8 mouse cellular contexts compared by ENCODE assay signal in the genomic region with DNA sequence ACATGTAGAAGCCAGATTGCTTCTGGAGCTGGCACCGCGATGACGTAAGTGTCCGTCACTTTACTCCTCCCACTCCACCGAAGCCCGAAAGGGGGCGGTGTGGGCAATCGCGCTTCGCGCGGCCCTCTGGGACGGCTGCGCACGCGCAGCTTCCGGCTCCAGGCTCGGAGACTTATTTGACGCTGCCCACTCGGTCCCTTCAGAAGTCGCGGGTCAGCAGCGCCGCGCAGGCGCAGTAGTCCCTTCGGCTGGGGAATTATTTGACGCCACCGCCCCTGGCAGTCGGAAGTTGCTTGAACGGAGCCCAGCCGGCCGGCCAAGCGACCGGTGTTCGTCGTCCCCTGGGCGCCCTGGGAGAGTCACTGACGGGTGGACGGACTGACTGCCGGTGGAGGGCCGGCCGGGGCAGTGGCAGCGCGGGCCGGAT. TPM values are rescaled to one million over a fixed set of nuclear protein-coding genes. Genes with fewer than 3 reads are reported as not detected.
DNase-seq lines count a peak whose midpoint lies in the region; ATAC-seq and TF ChIP-seq lines count a peak whose summit lies in the region.

A gene (plus strand): TSS at position 254 of the 427 bp plus-strand sequence.

- H3K4me1 ChIP-seq in bone marrow macrophage, adult 2 months (ENCODE audit: control insufficient read depth, insufficient read depth, low read length): peaks cover 34% of the 10 kb centered on the region
- H3K4me1 ChIP-seq in embryonic fibroblast, embryonic 13.5 days (ENCODE audit: control insufficient read depth, insufficient read depth, low read length): 0 out of 2 replicates have a peak, but pooled peaks cover 4% of the 10 kb centered on the region
- H3K4me1 ChIP-seq in kidney, embryonic 14.5 days (ENCODE audit: control insufficient read depth, insufficient read depth, low read length): peaks cover 12% of the 10 kb centered on the region
- peaks cover 19% of the 10 kb centered on the region for H3K4me1 ChIP-seq in limb, embryonic 15.5 days

- peak within 1 kb of the TSS; percentile 71 for H3K4me3 ChIP-seq in bone marrow macrophage, adult 2 months (ENCODE audit: insufficient read depth, low read length)
- H3K4me3 ChIP-seq in embryonic fibroblast, embryonic 13.5 days (ENCODE audit: insufficient read depth, low read length): peak within 1 kb of the TSS; percentile 80
- peak within 1 kb of the TSS; percentile 92 for H3K4me3 ChIP-seq in kidney, embryonic 14.5 days (ENCODE audit: low read length)
- H3K4me3 ChIP-seq in limb, embryonic 15.5 days: peak within 1 kb of the TSS; percentile 87

- H3K4me2 ChIP-seq in kidney, embryonic 14.5 days (replicated peaks; ENCODE audit: low read depth, low read length): peak within 1 kb of the TSS; percentile 96
- H3K4me2 ChIP-seq in limb, embryonic 15.5 days: peak within 1 kb of the TSS; percentile 87

- H3K9me3 ChIP-seq in kidney, embryonic 14.5 days (ENCODE audit: control insufficient read depth, low read length): no peaks in the 10 kb centered on the region
- no peaks in the 10 kb centered on the region for H3K9me3 ChIP-seq in limb, embryonic 15.5 days

- no peaks in the 10 kb centered on the region for H3K27me3 ChIP-seq in kidney, embryonic 14.5 days (ENCODE audit: control insufficient read depth, insufficient read depth, low read length)
- H3K27me3 ChIP-seq in limb, embryonic 15.5 days: no peaks in the 10 kb centered on the region

- H3K27ac ChIP-seq in bone marrow macrophage, adult 2 months (ENCODE audit: insufficient read depth, low read depth, low read length): no peak within 1 kb of the TSS
- peak within 1 kb of the TSS; percentile 27; the same call in 1 of the 2 replicates for H3K27ac ChIP-seq in embryonic fibroblast, embryonic 13.5 days (ENCODE audit: insufficient read depth, low read length)
- H3K27ac ChIP-seq in kidney, embryonic 14.5 days (ENCODE audit: low read depth, low read length): peak within 1 kb of the TSS; percentile 83
- peak within 1 kb of the TSS; percentile 83 for H3K27ac ChIP-seq in limb, embryonic 15.5 days

- DNase-seq in A20 (ENCODE audit: low read depth, low spot score): peak; percentile 99
- DNase-seq in heart, adult 9 months (ENCODE audit: low spot score in 2 of 2): peak; percentile 99
- DNase-seq in monocyte, adult 2 months (ENCODE audit: low read depth in 1 of 2, low spot score in 2 of 2): peak; percentile 96 to 99
- DNase-seq in spleen, postnatal 36 days (ENCODE audit: low spot score in 2 of 2): peak; percentile 97

- peak within 1 kb of the TSS; percentile 87 for H3K9ac ChIP-seq in kidney, embryonic 14.5 days (ENCODE audit: low read depth, low read length)
- peak within 1 kb of the TSS; percentile 85 for H3K9ac ChIP-seq in limb, embryonic 15.5 days

- ATAC-seq in kidney, embryonic 14.5 days (ENCODE audit: low FRiP score, low TSS enrichment): peak; percentile 89
- peak; percentile 87 for ATAC-seq in limb, embryonic 15.5 days (ENCODE audit: insufficient number of reproducible peaks, low FRiP score, low TSS enrichment, low read depth)

- WGBS in kidney, embryonic 14.5 days: under 1% methylated on average over 46 of the region's 46 CpGs
- under 1% methylated on average over 46 of the region's 46 CpGs for WGBS in limb, embryonic 15.5 days

- TF ChIP-seq POLR2A in bone marrow macrophage, adult 2 months (IDR thresholded peaks at IDR 0.05; ENCODE audit: borderline replicate concordance, low read depth, low read length): no peak
- peak; percentile 38 for TF ChIP-seq POLR2A in embryonic fibroblast, embryonic 13.5 days (IDR thresholded peaks at IDR 0.05; ENCODE audit: low read depth, low read length)

- H3K36me3 ChIP-seq in kidney, embryonic 14.5 days (ENCODE audit: control insufficient read depth, insufficient read depth, low read length): no peaks in the 10 kb centered on the region
- no peaks in the 10 kb centered on the region for H3K36me3 ChIP-seq in limb, embryonic 15.5 days

- no peak for TF ChIP-seq CTCF in bone marrow macrophage, adult 2 months (IDR thresholded peaks at IDR 0.05; ENCODE audit: low read depth, low read length)
- peak; percentile 34; the same call in 1 of the 2 replicates for TF ChIP-seq CTCF in embryonic fibroblast, embryonic 13.5 days (IDR thresholded peaks at IDR 0.05; ENCODE audit: borderline replicate concordance, insufficient read depth, low read length)

RNA-seq across cellular contexts. Expression of the gene that starts here (rescaled TPM):
- 21.2 and 27.0 TPM in 2 replicates for polyA plus RNA-seq in bone marrow macrophage, adult 2 months (2012; ENCODE audit: insufficient read depth, insufficient read length, missing spikeins)
- polyA plus RNA-seq in embryonic fibroblast, embryonic 13.5 days (2011; ENCODE audit: insufficient read length, low read depth, missing spikeins): 49.5 and 55.2 TPM in 2 replicates
- 20.0 and 25.9 TPM in 2 replicates for polyA plus RNA-seq in kidney, embryonic 14.5 days (2014; fragmentation: Nextera tagmentation; extraction: Ambion mirVana)
- polyA plus RNA-seq in limb, embryonic 15.5 days (2015; fragmentation: Nextera tagmentation; extraction: Ambion mirVana): 14.3 and 15.3 TPM in 2 replicates
